Mouse (Mus musculus) ES-Bruce4 (cell line): Measurements from ENCODE around the gene Cetn4.

Experiments
- CTCF ChIP-seq: IDR thresholded peaks from one replicate; pipeline ENCODE4 v1.8.1; 2011; ENCODE audit warnings: low read depth, low read length
- EP300 ChIP-seq: IDR thresholded peaks from 2 replicates; pipeline ENCODE4 v1.6.1; 2011; ENCODE audit warnings: low read depth, low read length; ENCODE audit not compliant: insufficient read depth
- POLR2A ChIP-seq: IDR thresholded peaks from one replicate; pipeline ENCODE4 v1.8.1; 2011; ENCODE audit warnings: low read length; ENCODE audit not compliant: insufficient read depth

DNA sequence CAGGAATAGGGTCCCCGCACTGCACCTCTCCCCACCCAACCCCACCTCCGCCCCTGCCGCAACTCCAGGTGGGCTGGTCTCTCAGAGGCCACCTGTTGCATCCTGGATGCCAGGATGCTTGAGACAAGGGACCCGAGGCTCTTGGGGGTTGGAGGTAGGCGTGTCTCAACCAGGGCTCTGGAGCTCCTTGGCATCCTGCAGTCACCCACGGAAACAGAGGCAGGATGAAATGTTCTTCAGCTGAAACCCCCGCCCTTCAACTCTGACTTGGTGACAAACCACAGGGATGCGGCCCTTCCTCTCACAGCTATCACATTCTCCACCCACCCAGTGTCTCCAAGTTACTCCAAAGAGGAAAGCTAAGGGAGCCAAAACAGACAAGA is 36.6 kb upstream of the Cetn4 start:
- TF ChIP-seq CTCF: no peak
- no peak for TF ChIP-seq EP300
- TF ChIP-seq POLR2A: no peak
